ENCODE assay signal across 9 mouse cellular contexts in genomic region chr8:71324848-71325247, GRCm38 (mm10). TPM values are rescaled to one million over a fixed set of nuclear protein-coding genes. Genes with fewer than 3 reads are reported as not detected.
DNase-seq lines count a peak whose midpoint lies in the region; ATAC-seq and TF ChIP-seq lines count a peak whose summit lies in the region.
"Had no signal": no experiment of that assay in that cellular context is flagged by ENCODE, and none has a peak within 500 bp of the region (broad histone marks: within the 10 kb centered on the region; RNA-seq: fewer than 3 reads in every experiment).

No protein-coding gene starts in this region.

- intact Hi-C loops in heart, adult 2 months (cut with DNase I), result loop anchor here (2.0 to 10.0 kb wide), 3 partner anchors 37 to 100 kb away; partner anchors contain the start of genes Haus8 and Myo9b

- DNase-seq in heart, adult 2 months, result peak; percentile 46 to 54
- no peak for DNase-seq in heart, adult 9 months (ENCODE audit: low spot score in 2 of 2)
- peak; percentile 11 for DNase-seq in brain, embryonic 14.5 days (ENCODE audit: low read depth)
- DNase-seq in kidney, postnatal 4 days, result peak; percentile 27 to 47
- peak; percentile 55 for DNase-seq in testis, postnatal 10 days (ENCODE audit: low spot score)
- DNase-seq in urinary bladder, postnatal 10 days (ENCODE audit: low spot score), result no peak
- no peak for DNase-seq in urinary bladder, adult 2 months (ENCODE audit: low spot score)

- no peak overlapping the region for H3K4me3 ChIP-seq in heart, adult 2 months
- H3K4me3 ChIP-seq: limb, embryonic 13.5 days had no signal

- no peaks in the 10 kb centered on the region for H3K27me3 ChIP-seq in heart, adult 2 months (ENCODE audit: control insufficient read depth, insufficient read depth, low read length)
- H3K27me3 ChIP-seq: limb, embryonic 13.5 days had no signal

- peak; percentile 68 for ATAC-seq in CD4-positive, CD25-positive, alpha-beta regulatory T cell, adult 4 months

- TF ChIP-seq EP300 in heart, adult 2 months (IDR thresholded peaks at IDR 0.05; ENCODE audit: insufficient read depth, low read depth, low read length), result peak; percentile 85; the same call in 1 of the 2 replicates

- TF ChIP-seq POLR2A in heart, adult 2 months (IDR thresholded peaks at IDR 0.05; ENCODE audit: insufficient read depth, low read depth, low read length), result no peak
- no peak for TF ChIP-seq POLR2A in brain, embryonic 14.5 days (IDR thresholded peaks at IDR 0.05; ENCODE audit: borderline replicate concordance, extremely low read depth, insufficient read depth, insufficient read length, poor library complexity, severe bottlenecking)

- peak; percentile 66 for TF ChIP-seq CTCF in heart, adult 2 months (IDR thresholded peaks at IDR 0.05)
- peak; percentile 30; the same call in 1 of the 2 replicates for TF ChIP-seq CTCF in brain, embryonic 14.5 days (IDR thresholded peaks at IDR 0.05; ENCODE audit: borderline replicate concordance, extremely low read depth, insufficient read depth, insufficient read length)

- H3K4me1 ChIP-seq in heart, adult 2 months (ENCODE audit: control insufficient read depth, insufficient read depth, low read length), result no peaks in the 10 kb centered on the region
- H3K4me1 ChIP-seq: limb, embryonic 13.5 days had no signal

- H3K27ac ChIP-seq in heart, adult 2 months, result no peak overlapping the region
- H3K27ac ChIP-seq: limb, embryonic 13.5 days had no signal

- no peaks in the 10 kb centered on the region for H3K36me3 ChIP-seq in heart, adult 2 months (ENCODE audit: control insufficient read depth, insufficient read depth, low read length)

- WGBS in heart, adult 2 months, result 92% methylated on average over 1 of the region's 1 CpGs

- H3K9ac ChIP-seq in heart, adult 2 months (ENCODE audit: low read depth, low read length), result no peak overlapping the region
- H3K9ac ChIP-seq: limb, embryonic 13.5 days had no signal

- no peaks in the 10 kb centered on the region for H3K79me2 ChIP-seq in heart, adult 2 months (replicated peaks; ENCODE audit: control insufficient read depth, insufficient read depth, low read length)

RNA-seq across cellular contexts. Expression of gene Use1, which starts 41.8 kb away (rescaled TPM):
- total RNA-seq in heart, adult 2 months (2021), result 100 to 1,000 TPM; 140 to 169 TPM
- polyA plus RNA-seq in heart, adult 2 months (2012; rRNA removed), result 112 and 120 TPM in 2 replicates
- polyA plus RNA-seq in CD4-positive, CD25-positive, alpha-beta regulatory T cell, adult 4 months (2017; shearing (Covaris generic)), result 100 to 1,000 TPM; 292 to 321 TPM
- polyA plus RNA-seq in brain, embryonic 14.5 days (2012; rRNA removed), result 155 and 176 TPM in 2 replicates
- polyA plus RNA-seq in urinary bladder, adult 2 months (2012; rRNA removed), result 218 and 244 TPM in 2 replicates

RNA-seq across cellular contexts. Expression of gene Ocel1, which starts 46.2 kb away (rescaled TPM):
- 10 to 100 TPM; 12.4 to 15.2 TPM for total RNA-seq in heart, adult 2 months (2021)
- 8.0 and 9.1 TPM in 2 replicates for polyA plus RNA-seq in heart, adult 2 months (2012; rRNA removed)
- 1 to 10 TPM; 3.9 to 4.1 TPM for polyA plus RNA-seq in CD4-positive, CD25-positive, alpha-beta regulatory T cell, adult 4 months (2017; shearing (Covaris generic))
- 5.4 and 6.0 TPM in 2 replicates for polyA plus RNA-seq in brain, embryonic 14.5 days (2012; rRNA removed)
- 10.3 and 12.0 TPM in 2 replicates for polyA plus RNA-seq in urinary bladder, adult 2 months (2012; rRNA removed)

RNA-seq across cellular contexts. Expression of gene Haus8, which starts 52.1 kb away (rescaled TPM):
- total RNA-seq in heart, adult 2 months (2021), result 10 to 100 TPM; 24.2 to 29.0 TPM
- 11.9 and 12.1 TPM in 2 replicates for polyA plus RNA-seq in heart, adult 2 months (2012; rRNA removed)
- polyA plus RNA-seq in CD4-positive, CD25-positive, alpha-beta regulatory T cell, adult 4 months (2017; shearing (Covaris generic)), result 10 to 100 TPM; 43.6 to 45.4 TPM
- 25.9 and 28.2 TPM in 2 replicates for polyA plus RNA-seq in brain, embryonic 14.5 days (2012; rRNA removed)
- 7.6 and 8.4 TPM in 2 replicates for polyA plus RNA-seq in urinary bladder, adult 2 months (2012; rRNA removed)

RNA-seq across cellular contexts. Expression of gene Myo9b, which starts 52.3 kb away (rescaled TPM):
- 10 to 100 TPM; 20.1 to 22.8 TPM for total RNA-seq in heart, adult 2 months (2021)
- 15.0 and 15.9 TPM in 2 replicates for polyA plus RNA-seq in heart, adult 2 months (2012; rRNA removed)
- polyA plus RNA-seq in CD4-positive, CD25-positive, alpha-beta regulatory T cell, adult 4 months (2017; shearing (Covaris generic)), result 10 to 100 TPM; 13.8 to 16.6 TPM
- 30.8 and 51.9 TPM in 2 replicates for polyA plus RNA-seq in brain, embryonic 14.5 days (2012; rRNA removed)
- polyA plus RNA-seq in urinary bladder, adult 2 months (2012; rRNA removed), result 12.4 and 23.8 TPM in 2 replicates

RNA-seq across cellular contexts. Expression of gene Nr2f6, which starts 56.9 kb away (rescaled TPM):
- 10 to 100 TPM; 47.6 to 56.7 TPM for total RNA-seq in heart, adult 2 months (2021)
- polyA plus RNA-seq in heart, adult 2 months (2012; rRNA removed), result 53.9 and 63.2 TPM in 2 replicates
- under 1 TPM in 1 of 2 experiments, not detected in 1; 0.36 TPM for polyA plus RNA-seq in CD4-positive, CD25-positive, alpha-beta regulatory T cell, adult 4 months (2017; shearing (Covaris generic))
- 59.4 and 61.5 TPM in 2 replicates for polyA plus RNA-seq in brain, embryonic 14.5 days (2012; rRNA removed)
- polyA plus RNA-seq in urinary bladder, adult 2 months (2012; rRNA removed), result 65.7 and 75.0 TPM in 2 replicates

Comparison
In these comparisons a context has a peak if more than half of its experiments do, and no peak if none do; other contexts are left out.
1. DNase-seq: peak in heart, adult 2 months (2 of 2), brain, embryonic 14.5 days (single experiment), kidney, postnatal 4 days (2 of 2) and testis, postnatal 10 days (single experiment); none in heart, adult 9 months (0 of 2), urinary bladder, postnatal 10 days (single experiment) and urinary bladder, adult 2 months (single experiment).